Mouse (Mus musculus) cerebellum, adult 2 months (tissue): ENCODE measurements around the gene Zdhhc1. TPM values are rescaled to one million over a fixed set of nuclear protein-coding genes. Genes with fewer than 3 reads are reported as not detected.

Experiments used
- DNase-seq, 2 experiments: peaks; one replicate each; pipeline ENCODE4 v3.0.0; 2021
- H3K27ac ChIP-seq: fragments of 200-500 bp; 2 replicates; pipeline ENCODE4 v1.5.1; 2012; ENCODE audit warnings: low read length, control low read depth, inconsistent platforms; ENCODE audit not compliant: insufficient read depth
- H3K27me3 ChIP-seq: fragments of 200-500 bp; 2 replicates; pipeline ENCODE4 v1.6.1; 2012; ENCODE audit warnings: inconsistent platforms, mild to moderate bottlenecking, low read length, moderate library complexity; ENCODE audit not compliant: control insufficient read depth, insufficient read depth
- H3K4me1 ChIP-seq: fragments of 200-500 bp; 2 replicates; pipeline ENCODE4 v1.6.1; 2011; ENCODE audit warnings: low read length; ENCODE audit not compliant: control insufficient read depth, insufficient read depth
- H3K4me3 ChIP-seq: fragments of 200-500 bp; replicated peaks from 2 replicates; pipeline ENCODE3; 2011; ENCODE audit warnings: mild to moderate bottlenecking, low read depth, low read length, control low read depth; ENCODE audit not compliant: insufficient read depth
- CTCF ChIP-seq: fragments of 200-500 bp; IDR thresholded peaks from 2 replicates; pipeline ENCODE4 v1.5.1; 2011; ENCODE audit warnings: low read depth, mild to moderate bottlenecking, control low read depth, low read length, moderate library complexity, borderline replicate concordance; ENCODE audit not compliant: insufficient read depth
- POLR2A ChIP-seq: fragments of 200-500 bp; IDR thresholded peaks from 2 replicates; pipeline ENCODE4 v1.6.1; 2011; ENCODE audit warnings: low read length, control low read depth, borderline replicate concordance; ENCODE audit not compliant: insufficient read depth
- WGBS: fragments of 180-500 bp; shearing (Covaris S2); methylation state at CpG from one replicate; pipeline ENCODE4 v1.1.7; 2018; 5-methylcytosine and 5-hydroxymethylcytosine counted together
- polyA plus RNA-seq: library from polyadenylated mRNA; depleted of rRNA; stranded (reverse); fragments of >200 nt; gene quantifications from 2 replicates; pipeline ENCODE4 v1.2.3, GENCODE M21; 2012; rRNA removed

The Zdhhc1 gene
- 64.7 and 67.9 TPM in 2 replicates for polyA plus RNA-seq

- Histone ChIP-seq H3K27ac (peak within 1 kb of the TSS; percentile 47), H3K27me3 (no peaks in the 10 kb centered on the region), H3K4me1 (peaks cover 2% of the 10 kb centered on the region; the same call in 1 of the 2 replicates), H3K4me3 (peak within 1 kb of the TSS; percentile 67)
- peak; percentile 49; the same call in 1 of the 2 replicates for TF ChIP-seq CTCF
- peak; percentile 46; the same call in 1 of the 2 replicates for TF ChIP-seq POLR2A
- DNase-seq: peak; percentile 92 to 94
- WGBS: under 1% methylated on average over 68 of the region's 68 CpGs
These were observed at the start of gene Zdhhc1 for GRCm38 (mm10) chr8:105496439-105497180. Gene Zdhhc1 (minus strand): TSS chr8:105496902.

DNA sequence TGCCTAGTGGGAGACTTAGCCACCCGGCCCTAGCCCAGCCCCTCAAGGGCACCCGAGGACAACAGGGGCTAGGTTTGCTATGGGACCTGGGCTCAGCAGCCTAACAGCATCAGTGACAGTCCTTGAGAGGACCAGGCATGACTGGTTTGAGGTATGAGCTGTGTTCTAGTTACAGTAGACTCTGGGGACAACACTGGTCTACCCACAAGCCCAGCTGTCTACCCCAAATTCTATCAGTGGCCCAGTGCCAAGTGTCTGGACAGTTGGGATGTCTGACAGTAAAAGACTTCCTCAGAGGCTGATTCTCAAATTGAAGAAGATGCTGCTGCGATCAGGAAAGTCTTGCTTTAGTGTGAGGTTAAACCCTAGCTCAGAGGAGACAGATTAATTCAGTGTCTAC, 48.5 kb upstream of the Zdhhc1 start:
- peaks cover 43% of the 10 kb centered on the region for H3K4me1 ChIP-seq
- no peak for DNase-seq
- whole genome bisulfite sequencing: 21% methylated on average over 3 of the region's 3 CpGs
- no peaks in the 10 kb centered on the region for H3K27me3 ChIP-seq
- H3K27ac ChIP-seq: 0 out of 2 replicates have a peak overlapping the region, but pooled peaks have one; percentile 6
- TF ChIP-seq POLR2A (no peak), CTCF (no peak)
- no peak overlapping the region for H3K4me3 ChIP-seq

- Histone ChIP-seq H3K27ac (peak overlapping the region; percentile 6), H3K4me1 (peaks cover 37% of the 10 kb centered on the region), H3K27me3 (no peaks in the 10 kb centered on the region), H3K4me3 (no peak overlapping the region)
- 15% methylated on average over 7 of the region's 7 CpGs for WGBS
- TF ChIP-seq POLR2A (no peak), CTCF (no peak)
- DNase-seq: no peak
These were observed 48.0 kb upstream of the Zdhhc1 start for GRCm38 (mm10) chr8:105544544-105545205.

DNA sequence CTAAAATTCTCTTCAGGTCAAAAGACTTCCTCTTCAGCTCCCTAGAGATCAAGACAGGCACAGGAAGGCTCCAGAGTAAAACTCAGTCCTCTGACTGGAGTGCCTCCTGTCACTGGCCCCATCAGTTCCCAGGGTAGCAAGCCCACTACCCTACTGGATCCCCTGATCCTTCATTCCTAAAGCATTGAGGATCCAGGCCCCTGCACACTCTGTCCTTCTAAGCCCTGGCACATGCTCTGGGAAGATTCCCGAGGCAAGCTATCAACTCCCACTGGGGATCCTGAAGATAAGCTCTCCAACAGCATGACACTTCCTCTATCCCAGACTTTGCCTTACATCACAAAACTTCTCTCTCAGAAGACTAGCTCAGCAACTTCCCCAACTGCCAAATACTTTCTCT, 47.0 kb upstream of the Zdhhc1 start:
- Histone ChIP-seq H3K27me3 (no peaks in the 10 kb centered on the region), H3K4me1 (peaks cover 41% of the 10 kb centered on the region), H3K27ac (no peak overlapping the region), H3K4me3 (no peak overlapping the region)
- 3% methylated on average over 1 of the region's 1 CpGs for WGBS
- no peak for TF ChIP-seq POLR2A
- TF ChIP-seq CTCF: no peak
- no peak for DNase-seq

DNA sequence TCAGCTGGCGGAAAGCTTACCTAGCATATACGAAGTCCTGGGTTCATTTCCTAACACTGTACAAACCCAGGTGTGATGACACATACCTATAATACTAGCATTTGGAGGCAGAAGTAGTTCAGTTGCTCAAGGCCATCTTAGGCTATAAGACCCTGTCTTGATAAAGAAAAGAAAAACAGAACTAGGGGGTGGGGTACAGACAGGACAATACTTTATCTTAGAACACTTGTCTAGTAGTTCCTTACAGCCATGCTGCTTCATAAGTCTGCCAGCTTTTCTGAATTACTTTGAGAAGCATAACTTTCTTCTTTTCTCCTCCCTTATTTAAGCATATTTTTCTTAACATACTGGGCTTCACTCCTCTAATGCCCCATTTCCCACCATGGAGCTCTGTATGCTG, 46.1 kb upstream of the Zdhhc1 start:
- no peak for DNase-seq
- Histone ChIP-seq H3K27me3 (no peaks in the 10 kb centered on the region), H3K4me1 (peaks cover 46% of the 10 kb centered on the region), H3K4me3 (no peak overlapping the region), H3K27ac (no peak overlapping the region)
- 91% methylated on average over 2 of the region's 2 CpGs for WGBS
- TF ChIP-seq POLR2A (no peak), CTCF (no peak)

DNA sequence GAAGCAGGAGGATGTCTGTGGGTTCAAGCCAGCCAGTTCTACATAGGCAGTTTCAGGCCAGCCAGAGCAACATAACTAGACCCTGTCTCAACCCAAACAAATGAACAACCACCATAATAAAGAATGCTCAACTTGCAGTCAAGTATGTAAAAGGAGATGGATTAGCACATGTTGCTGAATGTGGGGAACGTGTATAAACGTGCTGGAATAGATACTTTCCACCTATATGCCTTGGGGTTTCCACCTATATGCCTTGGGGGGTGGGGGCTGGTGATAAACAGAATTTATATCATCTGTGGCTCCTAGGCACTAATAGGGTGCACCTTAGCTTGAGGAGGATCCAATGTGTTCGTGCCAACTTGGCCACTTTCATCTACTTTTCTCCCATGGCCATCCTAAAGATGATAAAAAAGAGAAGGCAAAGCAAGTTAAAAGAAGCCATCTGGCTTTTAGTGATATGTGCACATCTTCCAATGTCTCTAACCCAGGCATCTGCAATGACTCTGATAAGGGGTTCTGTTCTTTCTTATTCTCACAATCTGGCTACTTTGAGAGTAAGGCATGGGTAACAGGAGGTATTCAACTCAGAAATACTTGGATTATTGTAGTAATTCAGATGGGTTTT, 45.4 kb upstream of the Zdhhc1 start:
- H3K4me1 ChIP-seq: peaks cover 51% of the 10 kb centered on the region
- TF ChIP-seq CTCF: no peak
- TF ChIP-seq POLR2A: no peak
- no peaks in the 10 kb centered on the region for H3K27me3 ChIP-seq
- no peak overlapping the region for H3K4me3 ChIP-seq
- WGBS: 93% methylated on average over 3 of the region's 3 CpGs
- no peak for DNase-seq
- H3K27ac ChIP-seq: no peak overlapping the region

DNA sequence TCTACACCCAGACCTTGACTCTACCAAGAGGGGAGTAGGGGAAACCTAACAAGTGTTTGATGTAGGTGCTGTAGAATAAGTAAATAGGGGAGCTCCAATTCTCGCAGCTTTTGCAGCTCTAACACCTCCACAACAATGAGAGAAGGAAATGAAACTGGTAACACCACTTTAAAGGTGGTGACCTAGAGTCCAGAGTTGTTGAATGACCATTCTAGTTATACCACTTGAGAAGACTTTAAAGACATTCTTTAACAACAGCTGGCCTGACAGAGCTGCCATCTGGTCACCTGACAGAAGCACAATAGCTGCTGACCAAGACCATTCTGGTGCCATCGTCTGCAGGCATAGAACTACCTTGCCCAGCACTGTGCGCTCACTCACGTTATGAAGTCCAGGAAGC, 42.2 kb upstream of the Zdhhc1 start:
- no peak for DNase-seq
- Histone ChIP-seq H3K27me3 (no peaks in the 10 kb centered on the region), H3K4me3 (no peak overlapping the region), H3K27ac (peak overlapping the region; percentile 10; the same call in 1 of the 2 replicates), H3K4me1 (peaks cover 33% of the 10 kb centered on the region)
- 50% methylated on average over 4 of the region's 4 CpGs for WGBS
- TF ChIP-seq CTCF: no peak
- TF ChIP-seq POLR2A: no peak
